23 mouse cellular contexts compared by ENCODE assay signal in genomic region chr2:65956727-65957126, GRCm38 (mm10).
A peak's percentile ranks its signal among the peaks of the same experiment; 100 is the strongest.
DNase-seq lines count a peak whose midpoint lies in the region; ATAC-seq and TF ChIP-seq lines count a peak whose summit lies in the region.
"Had no signal": no experiment of that assay in that cellular context is flagged by ENCODE, and none has a peak within 500 bp of the region (broad histone marks: within the 10 kb centered on the region; RNA-seq: fewer than 3 reads in every experiment).

No protein-coding gene starts in this region.

- no peak overlapping the region for H3K9ac ChIP-seq in forebrain, embryonic 12.5 days
- no peak overlapping the region for H3K9ac ChIP-seq in forebrain, embryonic 11.5 days (ENCODE audit: low read length)
- no peak overlapping the region for H3K9ac ChIP-seq in forebrain, embryonic 14.5 days (ENCODE audit: low read length)
- H3K9ac ChIP-seq in hindbrain, embryonic 16.5 days (ENCODE audit: low read depth, low read length), result no peak overlapping the region
- H3K9ac ChIP-seq in midbrain, postnatal 0 days (replicated peaks; ENCODE audit: low read length, poor library complexity, severe bottlenecking), result no peak overlapping the region
- no peak overlapping the region for H3K9ac ChIP-seq in intestine, postnatal 0 days (ENCODE audit: low read depth, low read length)
- no peak overlapping the region for H3K9ac ChIP-seq in liver, embryonic 12.5 days
- H3K9ac ChIP-seq: embryonic facial prominence, embryonic 15.5 days; heart, embryonic 15.5 days; limb, embryonic 12.5 days; liver, embryonic 14.5 days had no signal

- TF ChIP-seq CTCF in midbrain, postnatal 0 days (IDR thresholded peaks at IDR 0.05), result no peak
- no peak for TF ChIP-seq CTCF in intestine, postnatal 0 days (IDR thresholded peaks at IDR 0.05; ENCODE audit: low read depth)

- no peak for DNase-seq in forebrain, embryonic 11.5 days (ENCODE audit: low spot score)
- DNase-seq in forebrain, embryonic 14.5 days (ENCODE audit: low spot score), result peak; percentile 79
- DNase-seq in midbrain, postnatal 0 days (ENCODE audit: low spot score), result peak; percentile 75
- no peak for DNase-seq in kidney, postnatal 25 days
- DNase-seq: adrenal gland, postnatal 36 days; cerebellum, adult 9-10 months; gastrocnemius, postnatal 14 days; heart, adult 2 months; kidney, adult 9 months; kidney, postnatal 4 days; retina, postnatal 1 day; thymus, postnatal 4 days had no signal

- H3K27me3 ChIP-seq in forebrain, embryonic 12.5 days, result no peaks in the 10 kb centered on the region
- no peaks in the 10 kb centered on the region for H3K27me3 ChIP-seq in forebrain, embryonic 11.5 days (ENCODE audit: control insufficient read depth, insufficient read depth, low read length)
- no peaks in the 10 kb centered on the region for H3K27me3 ChIP-seq in forebrain, embryonic 14.5 days (replicated peaks; ENCODE audit: control insufficient read depth, insufficient read depth, low read length)
- H3K27me3 ChIP-seq in hindbrain, embryonic 16.5 days (replicated peaks; ENCODE audit: control insufficient read depth, insufficient read depth, low read length), result no peaks in the 10 kb centered on the region
- H3K27me3 ChIP-seq in midbrain, postnatal 0 days (ENCODE audit: insufficient read depth, low read length), result no peaks in the 10 kb centered on the region
- H3K27me3 ChIP-seq in intestine, postnatal 0 days (replicated peaks; ENCODE audit: control insufficient read depth, insufficient read depth, low read length), result no peaks in the 10 kb centered on the region
- H3K27me3 ChIP-seq in liver, embryonic 12.5 days (replicated peaks), result no peaks in the 10 kb centered on the region
- H3K27me3 ChIP-seq: embryonic facial prominence, embryonic 15.5 days; heart, embryonic 15.5 days; limb, embryonic 12.5 days; megakaryocyte, embryonic 14.5 days had no signal

- H3K4me3 ChIP-seq in forebrain, embryonic 12.5 days (replicated peaks), result no peak overlapping the region
- no peak overlapping the region for H3K4me3 ChIP-seq in forebrain, embryonic 11.5 days (ENCODE audit: low read depth, low read length)
- H3K4me3 ChIP-seq in forebrain, embryonic 14.5 days (ENCODE audit: low read depth, low read length), result no peak overlapping the region
- H3K4me3 ChIP-seq in hindbrain, embryonic 16.5 days (ENCODE audit: low read length), result no peak overlapping the region
- no peak overlapping the region for H3K4me3 ChIP-seq in midbrain, postnatal 0 days (ENCODE audit: low read depth, low read length)
- no peak overlapping the region for H3K4me3 ChIP-seq in intestine, postnatal 0 days (ENCODE audit: low read depth, low read length)
- no peak overlapping the region for H3K4me3 ChIP-seq in liver, embryonic 12.5 days
- H3K4me3 ChIP-seq: embryonic facial prominence, embryonic 15.5 days; heart, adult 2 months; heart, embryonic 15.5 days; limb, embryonic 12.5 days; megakaryocyte, embryonic 14.5 days had no signal

- no peaks in the 10 kb centered on the region for H3K9me3 ChIP-seq in forebrain, embryonic 12.5 days
- no peaks in the 10 kb centered on the region for H3K9me3 ChIP-seq in forebrain, embryonic 11.5 days (ENCODE audit: control insufficient read depth, low read length)
- no peaks in the 10 kb centered on the region for H3K9me3 ChIP-seq in forebrain, embryonic 14.5 days (replicated peaks; ENCODE audit: control insufficient read depth, low read length)
- no peaks in the 10 kb centered on the region for H3K9me3 ChIP-seq in hindbrain, embryonic 16.5 days (ENCODE audit: control insufficient read depth, low read length)
- H3K9me3 ChIP-seq in midbrain, postnatal 0 days (ENCODE audit: low read length), result no peaks in the 10 kb centered on the region
- no peaks in the 10 kb centered on the region for H3K9me3 ChIP-seq in intestine, postnatal 0 days (ENCODE audit: control insufficient read depth)
- no peaks in the 10 kb centered on the region for H3K9me3 ChIP-seq in liver, embryonic 12.5 days (replicated peaks)
- H3K9me3 ChIP-seq: embryonic facial prominence, embryonic 15.5 days; heart, embryonic 15.5 days; limb, embryonic 12.5 days had no signal

- peak; percentile 86 for ATAC-seq in forebrain, embryonic 12.5 days (ENCODE audit: low FRiP score)
- no peak for ATAC-seq in forebrain, embryonic 11.5 days (replicated peaks; ENCODE audit: low FRiP score)
- peak; percentile 60 for ATAC-seq in forebrain, embryonic 14.5 days
- peak; percentile 74 for ATAC-seq in hindbrain, embryonic 16.5 days
- peak; percentile 49; the same call in 1 of the 2 replicates for ATAC-seq in midbrain, postnatal 0 days (ENCODE audit: low FRiP score)
- ATAC-seq in intestine, postnatal 0 days, result no peak
- no peak for ATAC-seq in liver, embryonic 12.5 days
- ATAC-seq: CD4-positive, CD25-positive, alpha-beta regulatory T cell, adult 4 months had no signal

- peaks cover 27% of the 10 kb centered on the region for H3K4me1 ChIP-seq in forebrain, embryonic 12.5 days
- H3K4me1 ChIP-seq in forebrain, embryonic 11.5 days (replicated peaks; ENCODE audit: control insufficient read depth, insufficient read depth, low read length), result no peaks in the 10 kb centered on the region
- H3K4me1 ChIP-seq in forebrain, embryonic 14.5 days (ENCODE audit: control insufficient read depth, insufficient read depth, low read length), result peaks cover 8% of the 10 kb centered on the region
- peaks cover 2% of the 10 kb centered on the region for H3K4me1 ChIP-seq in hindbrain, embryonic 16.5 days (ENCODE audit: control insufficient read depth, insufficient read depth, low read depth, low read length)
- H3K4me1 ChIP-seq in midbrain, postnatal 0 days (ENCODE audit: insufficient read depth, low read length), result no peaks in the 10 kb centered on the region; the same call in 1 of the 2 replicates
- no peaks in the 10 kb centered on the region for H3K4me1 ChIP-seq in intestine, postnatal 0 days (replicated peaks; ENCODE audit: control insufficient read depth, insufficient read depth, low read length)
- no peaks in the 10 kb centered on the region for H3K4me1 ChIP-seq in liver, embryonic 12.5 days
- H3K4me1 ChIP-seq: embryonic facial prominence, embryonic 15.5 days; limb, embryonic 12.5 days; megakaryocyte, embryonic 14.5 days had no signal

- no peak overlapping the region for H3K4me2 ChIP-seq in forebrain, embryonic 12.5 days
- no peak overlapping the region for H3K4me2 ChIP-seq in forebrain, embryonic 11.5 days (ENCODE audit: low read depth, low read length, severe bottlenecking)
- H3K4me2 ChIP-seq in forebrain, embryonic 14.5 days (ENCODE audit: low read length), result no peak overlapping the region
- H3K4me2 ChIP-seq in hindbrain, embryonic 16.5 days (ENCODE audit: low read length), result no peak overlapping the region
- no peak overlapping the region for H3K4me2 ChIP-seq in midbrain, postnatal 0 days (ENCODE audit: low read depth, low read length, poor library complexity, severe bottlenecking)
- no peak overlapping the region for H3K4me2 ChIP-seq in intestine, postnatal 0 days (replicated peaks; ENCODE audit: low read depth)
- H3K4me2 ChIP-seq in liver, embryonic 12.5 days, result no peak overlapping the region
- H3K4me2 ChIP-seq: embryonic facial prominence, embryonic 15.5 days; heart, embryonic 15.5 days; limb, embryonic 12.5 days had no signal

- no peaks in the 10 kb centered on the region for H3K36me3 ChIP-seq in forebrain, embryonic 12.5 days (replicated peaks)
- no peaks in the 10 kb centered on the region for H3K36me3 ChIP-seq in forebrain, embryonic 11.5 days (ENCODE audit: control insufficient read depth, insufficient read depth, low read length)
- H3K36me3 ChIP-seq in forebrain, embryonic 14.5 days (ENCODE audit: control insufficient read depth, insufficient read depth, low read length), result no peaks in the 10 kb centered on the region
- H3K36me3 ChIP-seq in hindbrain, embryonic 16.5 days (ENCODE audit: control insufficient read depth, insufficient read depth, low read length), result no peaks in the 10 kb centered on the region
- no peaks in the 10 kb centered on the region for H3K36me3 ChIP-seq in midbrain, postnatal 0 days (ENCODE audit: insufficient read depth, low read length)
- H3K36me3 ChIP-seq in intestine, postnatal 0 days (ENCODE audit: control insufficient read depth, insufficient read depth), result no peaks in the 10 kb centered on the region
- no peaks in the 10 kb centered on the region for H3K36me3 ChIP-seq in liver, embryonic 12.5 days
- H3K36me3 ChIP-seq: embryonic facial prominence, embryonic 15.5 days; G1E; heart, embryonic 15.5 days; limb, embryonic 12.5 days had no signal

- WGBS in forebrain, embryonic 12.5 days, result 62% methylated on average over 9 of the region's 9 CpGs
- 81% methylated on average over 9 of the region's 9 CpGs for WGBS in forebrain, embryonic 11.5 days
- WGBS in forebrain, embryonic 14.5 days, result 60% methylated on average over 9 of the region's 9 CpGs
- 39% methylated on average over 9 of the region's 9 CpGs for WGBS in hindbrain, embryonic 16.5 days
- WGBS in midbrain, postnatal 0 days, result 35% methylated on average over 9 of the region's 9 CpGs
- WGBS in intestine, postnatal 0 days, result 73% methylated on average over 9 of the region's 9 CpGs
- WGBS in liver, embryonic 12.5 days (ENCODE audit: insufficient replicate concordance), result 83% methylated on average over 9 of the region's 9 CpGs

- no peak overlapping the region for H3K27ac ChIP-seq in forebrain, embryonic 12.5 days
- no peak overlapping the region for H3K27ac ChIP-seq in forebrain, embryonic 11.5 days (ENCODE audit: low read depth, low read length)
- H3K27ac ChIP-seq in forebrain, embryonic 14.5 days (ENCODE audit: low read depth, low read length), result no peak overlapping the region
- peak overlapping the region; percentile 31; the same call in 1 of the 2 replicates for H3K27ac ChIP-seq in hindbrain, embryonic 16.5 days (ENCODE audit: low read depth, low read length)
- peak overlapping the region; percentile 70 for H3K27ac ChIP-seq in midbrain, postnatal 0 days (ENCODE audit: low read depth, low read length)
- H3K27ac ChIP-seq in intestine, postnatal 0 days (ENCODE audit: low read depth, low read length), result no peak overlapping the region
- H3K27ac ChIP-seq in liver, embryonic 12.5 days, result no peak overlapping the region
- H3K27ac ChIP-seq: embryonic facial prominence, embryonic 15.5 days; heart, adult 2 months; heart, embryonic 15.5 days; limb, embryonic 12.5 days; liver, embryonic 14.5 days had no signal

Comparison
In these comparisons a context has a peak if more than half of its experiments do, and no peak if none do; other contexts are left out.
1. ATAC-seq: peak in forebrain, embryonic 12.5 days (single experiment), forebrain, embryonic 14.5 days (single experiment), hindbrain, embryonic 16.5 days (single experiment) and midbrain, postnatal 0 days (single experiment); none in forebrain, embryonic 11.5 days (single experiment), intestine, postnatal 0 days (single experiment) and liver, embryonic 12.5 days (single experiment).
2. DNase-seq: peak in forebrain, embryonic 14.5 days (single experiment) and midbrain, postnatal 0 days (single experiment); none in forebrain, embryonic 11.5 days (single experiment) and kidney, postnatal 25 days (0 of 2).
3. H3K27ac ChIP-seq: peak in hindbrain, embryonic 16.5 days (single experiment) and midbrain, postnatal 0 days (single experiment); none in forebrain, embryonic 12.5 days (single experiment), forebrain, embryonic 11.5 days (single experiment), forebrain, embryonic 14.5 days (single experiment), intestine, postnatal 0 days (single experiment) and liver, embryonic 12.5 days (single experiment).